Mouse (Mus musculus) stomach, postnatal 0 days (tissue): ENCODE measurements at regions not wholly inside any gene's neighbourhood (a gene's known extent, or its start where the extent isn't known, plus 50 kb on each side); places are given as distances from the start of the nearest gene placed in this dataset.

Source experiments
- ATAC-seq: fragments of 200-750 bp; cut with Nextera tagmentation; 2 replicates; pipeline ENCODE4 v1.8.0; 2017; ENCODE audit not compliant: low FRiP score, low TSS enrichment
- DNase-seq: peaks from one replicate; pipeline ENCODE4 v3.0.0-alpha.2; 2016; ENCODE audit warnings: low spot score
- H3K27ac ChIP-seq: fragments of 300-500 bp; sonication (generic); replicated peaks from 2 replicates; pipeline ENCODE4 v1.5.1; 2014; ENCODE audit warnings: mild to moderate bottlenecking, control low read depth
- H3K27me3 ChIP-seq: fragments of 300-500 bp; sonication (generic); 2 replicates; pipeline ENCODE4 v1.6.1; 2014; ENCODE audit warnings: low read length; ENCODE audit not compliant: control insufficient read depth, insufficient read depth
- H3K36me3 ChIP-seq: fragments of 300-500 bp; sonication (generic); 2 replicates; pipeline ENCODE4 v1.6.1; 2014; ENCODE audit warnings: low read length, mixed read lengths; ENCODE audit not compliant: control insufficient read depth, insufficient read depth
- H3K4me1 ChIP-seq: fragments of 300-500 bp; sonication (generic); replicated peaks from 2 replicates; pipeline ENCODE4 v1.6.1; 2014; ENCODE audit warnings: antibody characterized with exemption; ENCODE audit not compliant: control insufficient read depth, insufficient read depth
- H3K4me2 ChIP-seq: fragments of 300-500 bp; sonication (generic); replicated peaks from 2 replicates; pipeline ENCODE4 v1.6.1; 2014; ENCODE audit warnings: low read depth, mild to moderate bottlenecking, control low read depth, moderate library complexity
- H3K4me3 ChIP-seq: fragments of 300-500 bp; sonication (generic); 2 replicates; pipeline ENCODE4 v1.5.1; 2014; ENCODE audit warnings: low read depth, low read length, control low read depth
- H3K9ac ChIP-seq: fragments of 300-500 bp; sonication (generic); 2 replicates; pipeline ENCODE4 v1.6.1; 2014; ENCODE audit warnings: mild to moderate bottlenecking, low read length, control low read depth, mixed read lengths
- H3K9me3 ChIP-seq: fragments of 300-500 bp; sonication (generic); 2 replicates; pipeline ENCODE4 v1.6.1; 2016; ENCODE audit warnings: low read length; ENCODE audit not compliant: control insufficient read depth
- CTCF ChIP-seq: IDR thresholded peaks from 2 replicates; pipeline ENCODE4 v1.5.1; 2016; ENCODE audit warnings: antibody characterized with exemption, low read depth, mild to moderate bottlenecking, moderate library complexity
- EP300 ChIP-seq: optimal IDR thresholded peaks from 2 replicates; pipeline ENCODE3; 2016; ENCODE audit warnings: antibody characterized with exemption
- WGBS: fragments of 180-500 bp; shearing (Covaris S2); extraction: QIAGEN DNeasy Blood & Tissue Kit; methylation state at CpG from one replicate; pipeline ENCODE4 v1.1.7; 2014; 5-methylcytosine and 5-hydroxymethylcytosine counted together

GRCm38 (mm10) chr9:112358711-112359298, 123.1 kb upstream of the Arpp21 start:
- 61% methylated on average over 5 of the region's 5 CpGs for WGBS
- no peaks in the 10 kb centered on the region for H3K27me3 ChIP-seq
- no peak for ATAC-seq
- DNase-seq = no peak
- no peak overlapping the region for H3K4me3 ChIP-seq
- no peaks in the 10 kb centered on the region for H3K4me1 ChIP-seq
- no peaks in the 10 kb centered on the region for H3K36me3 ChIP-seq
- no peak overlapping the region for H3K9ac ChIP-seq
- no peak overlapping the region for H3K27ac ChIP-seq
- no peak for TF ChIP-seq EP300
- H3K4me2 ChIP-seq = no peak overlapping the region
- H3K9me3 ChIP-seq = no peaks in the 10 kb centered on the region

- 52% methylated on average over 3 of the region's 3 CpGs for WGBS
- H3K4me2 ChIP-seq = no peak overlapping the region
- H3K9ac ChIP-seq = no peak overlapping the region
- no peak for TF ChIP-seq EP300
- no peak for TF ChIP-seq CTCF
- no peak for DNase-seq
- no peaks in the 10 kb centered on the region for H3K9me3 ChIP-seq
- no peak overlapping the region for H3K27ac ChIP-seq
- no peak for ATAC-seq
- H3K4me1 ChIP-seq = no peaks in the 10 kb centered on the region
- H3K27me3 ChIP-seq = no peaks in the 10 kb centered on the region
- H3K4me3 ChIP-seq = no peak overlapping the region
- no peaks in the 10 kb centered on the region for H3K36me3 ChIP-seq
Measured at GRCm38 (mm10) chr9:112353196-112353595, 117.5 kb upstream of the Arpp21 start.

- H3K4me3 ChIP-seq = no peak overlapping the region
Measured at GRCm38 (mm10) chr9:112348942-112349341, 113.2 kb upstream of the Arpp21 start.

GRCm38 (mm10) chr9:112344792-112345191, 109.1 kb upstream of the Arpp21 start:
- DNase-seq (no peak), ATAC-seq (no peak)
- H3K4me3 ChIP-seq = no peak overlapping the region
- H3K9me3 ChIP-seq = no peaks in the 10 kb centered on the region
- no peak overlapping the region for H3K4me2 ChIP-seq
- H3K27me3 ChIP-seq = no peaks in the 10 kb centered on the region
- TF ChIP-seq CTCF (no peak), EP300 (no peak)
- no peak overlapping the region for H3K9ac ChIP-seq
- WGBS = 29% methylated on average over 1 of the region's 1 CpGs
- no peak overlapping the region for H3K27ac ChIP-seq
- no peaks in the 10 kb centered on the region for H3K4me1 ChIP-seq
- no peaks in the 10 kb centered on the region for H3K36me3 ChIP-seq

More at GRCm38 (mm10) chr9:112348942-112349341, 113.2 kb upstream of the Arpp21 start:
- no peak for DNase-seq
- no peaks in the 10 kb centered on the region for H3K4me1 ChIP-seq
- no peaks in the 10 kb centered on the region for H3K9me3 ChIP-seq
- TF ChIP-seq CTCF (no peak), EP300 (no peak)
- H3K36me3 ChIP-seq = no peaks in the 10 kb centered on the region
- no peak overlapping the region for H3K9ac ChIP-seq
- no peak overlapping the region for H3K4me2 ChIP-seq
- no peak for ATAC-seq
- H3K27ac ChIP-seq = no peak overlapping the region
- no peaks in the 10 kb centered on the region for H3K27me3 ChIP-seq

- no peaks in the 10 kb centered on the region for H3K36me3 ChIP-seq
- no peaks in the 10 kb centered on the region for H3K4me1 ChIP-seq
- H3K9ac ChIP-seq = no peak overlapping the region
- no peak overlapping the region for H3K27ac ChIP-seq
- ATAC-seq = no peak
- DNase-seq = no peak
- no peak overlapping the region for H3K4me2 ChIP-seq
- TF ChIP-seq CTCF = no peak
- TF ChIP-seq EP300 = no peak
- 65% methylated on average over 2 of the region's 2 CpGs for WGBS
- H3K4me3 ChIP-seq = no peak overlapping the region
- H3K27me3 ChIP-seq = no peaks in the 10 kb centered on the region
- H3K9me3 ChIP-seq = no peaks in the 10 kb centered on the region
Measured at GRCm38 (mm10) chr9:112340363-112340762, 104.6 kb upstream of the Arpp21 start.

- Histone ChIP-seq H3K27ac (no peak overlapping the region), H3K4me2 (no peak overlapping the region), H3K9me3 (no peaks in the 10 kb centered on the region), H3K36me3 (no peaks in the 10 kb centered on the region), H3K4me3 (no peak overlapping the region), H3K27me3 (no peaks in the 10 kb centered on the region), H3K9ac (no peak overlapping the region), H3K4me1 (no peaks in the 10 kb centered on the region)
- no peak for DNase-seq
- no peak for TF ChIP-seq EP300
- TF ChIP-seq CTCF = no peak
- 77% methylated on average over 5 of the region's 5 CpGs for WGBS
- ATAC-seq = no peak
Measured at GRCm38 (mm10) chr9:112320016-112320415, 84.3 kb upstream of the Arpp21 start.
